8 mouse cellular contexts compared by ENCODE assay signal in the genomic region with DNA sequence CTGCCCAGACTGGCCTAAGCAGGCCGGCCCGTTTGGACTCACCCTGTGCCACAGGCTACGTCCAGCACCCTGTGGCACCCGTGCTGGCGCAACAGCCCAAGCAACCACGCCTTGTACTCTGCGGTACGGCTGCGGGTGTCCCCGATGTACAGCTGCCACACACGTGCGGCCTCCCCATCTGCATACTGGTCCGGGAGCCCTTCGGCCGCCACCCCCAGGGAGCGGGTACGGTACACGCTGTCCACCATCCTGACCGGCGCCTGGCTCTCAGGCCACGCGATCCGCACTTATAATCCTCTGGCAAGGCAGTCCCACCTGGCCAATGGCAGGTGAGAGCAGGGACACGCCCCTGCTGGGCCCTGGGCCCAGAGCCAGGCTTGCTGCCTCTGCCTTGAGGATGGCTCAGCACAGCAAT. TPM values are rescaled to one million over a fixed set of nuclear protein-coding genes. Genes with fewer than 3 reads are reported as not detected.
DNase-seq lines count a peak whose midpoint lies in the region; ATAC-seq and TF ChIP-seq lines count a peak whose summit lies in the region.

A gene (minus strand): TSS at position 265 of the 415 bp plus-strand sequence.

- H3K4me3 ChIP-seq in E14TG2a.4 (replicated peaks; ENCODE audit: low read length), result peak within 1 kb of the TSS; percentile 83
- peak within 1 kb of the TSS; percentile 13; the same call in 1 of the 2 replicates for H3K4me3 ChIP-seq in heart, embryonic 16.5 days (ENCODE audit: low read length)
- no peak within 1 kb of the TSS; the same call in none of the 2 replicates for H3K4me3 ChIP-seq in limb, embryonic 13.5 days
- no peak within 1 kb of the TSS for H3K4me3 ChIP-seq in midbrain, embryonic 16.5 days (ENCODE audit: low read depth, low read length)

- H3K4me1 ChIP-seq in E14TG2a.4 (replicated peaks; ENCODE audit: low read depth, low read length), result peaks cover 43% of the 10 kb centered on the region
- H3K4me1 ChIP-seq in heart, embryonic 16.5 days (ENCODE audit: control insufficient read depth, insufficient read depth, low read length), result peaks cover 9% of the 10 kb centered on the region
- H3K4me1 ChIP-seq in limb, embryonic 13.5 days, result peaks cover 6% of the 10 kb centered on the region; the same call in 1 of the 2 replicates
- H3K4me1 ChIP-seq in midbrain, embryonic 16.5 days (ENCODE audit: control insufficient read depth, insufficient read depth, low read length), result no peaks in the 10 kb centered on the region

- peak within 1 kb of the TSS; percentile 34 for H3K4me2 ChIP-seq in heart, embryonic 16.5 days (ENCODE audit: low read depth, low read length)
- H3K4me2 ChIP-seq in limb, embryonic 13.5 days (replicated peaks), result peak within 1 kb of the TSS; percentile 48
- H3K4me2 ChIP-seq in midbrain, embryonic 16.5 days (ENCODE audit: low read length), result no peak within 1 kb of the TSS

- no peak for ATAC-seq in heart, embryonic 16.5 days (replicated peaks; ENCODE audit: extremely low read depth, insufficient read depth, low FRiP score)
- no peak for ATAC-seq in limb, embryonic 13.5 days (ENCODE audit: low FRiP score, low read depth)
- ATAC-seq in midbrain, embryonic 16.5 days, result peak; percentile 37; the same call in 1 of the 2 replicates
- ATAC-seq in CD4-positive, CD25-positive, alpha-beta regulatory T cell, adult 4 months, result no peak

- peaks cover 21% of the 10 kb centered on the region for H3K27me3 ChIP-seq in E14TG2a.4 (ENCODE audit: insufficient read depth, low read length)
- H3K27me3 ChIP-seq in heart, embryonic 16.5 days (ENCODE audit: control insufficient read depth, insufficient read depth, low read length), result peaks cover 10% of the 10 kb centered on the region; the same call in 1 of the 2 replicates
- H3K27me3 ChIP-seq in limb, embryonic 13.5 days, result peaks cover 27% of the 10 kb centered on the region
- H3K27me3 ChIP-seq in midbrain, embryonic 16.5 days (ENCODE audit: control insufficient read depth, insufficient read depth, low read depth, low read length), result peaks cover 2% of the 10 kb centered on the region; the same call in 1 of the 2 replicates

- no peak within 1 kb of the TSS for H3K27ac ChIP-seq in heart, embryonic 16.5 days (ENCODE audit: low read length)
- no peak within 1 kb of the TSS for H3K27ac ChIP-seq in limb, embryonic 13.5 days
- no peak within 1 kb of the TSS for H3K27ac ChIP-seq in midbrain, embryonic 16.5 days (ENCODE audit: low read length)

- 0 out of 2 replicates have a peak within 1 kb of the TSS, but pooled peaks have one; percentile 6 for H3K9ac ChIP-seq in heart, embryonic 16.5 days (ENCODE audit: low read length)
- H3K9ac ChIP-seq in limb, embryonic 13.5 days, result 0 out of 2 replicates have a peak within 1 kb of the TSS, but pooled peaks have one; percentile 14
- H3K9ac ChIP-seq in midbrain, embryonic 16.5 days (ENCODE audit: low read depth, low read length), result 0 out of 2 replicates have a peak within 1 kb of the TSS, but pooled peaks have one; percentile 27

- TF ChIP-seq CTCF in E14TG2a.4 (conservative IDR thresholded peaks at IDR 0.05; ENCODE audit: low read length), result no peak

- peaks cover 6% of the 10 kb centered on the region for H3K36me3 ChIP-seq in E14TG2a.4 (ENCODE audit: insufficient read depth, low read length)
- peaks cover 3% of the 10 kb centered on the region; the same call in 1 of the 2 replicates for H3K36me3 ChIP-seq in heart, embryonic 16.5 days (ENCODE audit: control insufficient read depth, insufficient read depth)
- peaks cover 28% of the 10 kb centered on the region for H3K36me3 ChIP-seq in limb, embryonic 13.5 days
- H3K36me3 ChIP-seq in midbrain, embryonic 16.5 days (ENCODE audit: control insufficient read depth, insufficient read depth, low read length), result peaks cover 4% of the 10 kb centered on the region; the same call in 1 of the 2 replicates

- WGBS in heart, embryonic 16.5 days, result 16% methylated on average over 24 of the region's 24 CpGs
- 11% methylated on average over 24 of the region's 24 CpGs for WGBS in limb, embryonic 13.5 days
- WGBS in midbrain, embryonic 16.5 days, result 17% methylated on average over 24 of the region's 24 CpGs

- DNase-seq in R1 (ENCODE audit: low read depth, low spot score) (peak; percentile 64), MN1 (ENCODE audit: low spot score) (no peak)
- no peak for DNase-seq in spleen, adult 12 weeks (ENCODE audit: low spot score)

- H3K9me3 ChIP-seq in E14TG2a.4 (ENCODE audit: low read length), result no peaks in the 10 kb centered on the region
- no peaks in the 10 kb centered on the region for H3K9me3 ChIP-seq in heart, embryonic 16.5 days (replicated peaks; ENCODE audit: control insufficient read depth, low read length)
- no peaks in the 10 kb centered on the region for H3K9me3 ChIP-seq in limb, embryonic 13.5 days
- no peaks in the 10 kb centered on the region for H3K9me3 ChIP-seq in midbrain, embryonic 16.5 days (replicated peaks; ENCODE audit: control insufficient read depth, low read length, poor library complexity, severe bottlenecking)

RNA-seq across cellular contexts. Expression of the gene that starts here (rescaled TPM):
- polyA plus RNA-seq in heart, embryonic 16.5 days (2015; fragmentation: Nextera tagmentation; extraction: Ambion mirVana), result 1.8 and 2.5 TPM in 2 replicates
- 0.46 and 0.57 TPM in 2 replicates for polyA plus RNA-seq in limb, embryonic 13.5 days (2015; fragmentation: Nextera tagmentation; extraction: Ambion mirVana)
- 0.68 and 0.83 TPM in 2 replicates for polyA plus RNA-seq in midbrain, embryonic 16.5 days (2015; fragmentation: Nextera tagmentation; extraction: Ambion mirVana)
- not detected for polyA plus RNA-seq in CD4-positive, CD25-positive, alpha-beta regulatory T cell, adult 4 months (2017; shearing (Covaris generic))

Comparison
In these comparisons a context has a peak if more than half of its experiments do, and no peak if none do; other contexts are left out.
1. Peak in ATAC-seq and H3K9ac ChIP-seq in midbrain, embryonic 16.5 days; RNA of the gene not detected or under 1 TPM.
2. H3K4me3 ChIP-seq: peak in E14TG2a.4 (single experiment) and heart, embryonic 16.5 days (single experiment); none in limb, embryonic 13.5 days (single experiment) and midbrain, embryonic 16.5 days (single experiment).
3. Peak in every context shown above with its lines, with median percentiles within 50 percentile points of each other: H3K9ac ChIP-seq.